Mouse (Mus musculus) forebrain, embryonic 11.5 days (tissue): ENCODE data around the gene Cobll1. TPM values are rescaled to one million over a fixed set of nuclear protein-coding genes. Genes with fewer than 3 reads are reported as not detected.

Experiments
- ATAC-seq: fragments of 200-750 bp; cut with Nextera tagmentation; replicated peaks from 2 replicates; pipeline ENCODE4 v1.8.0; 2017; ENCODE audit warnings: moderate TSS enrichment; ENCODE audit not compliant: low FRiP score
- DNase-seq: peaks from one replicate; pipeline ENCODE4 v3.0.0-alpha.2; 2017; ENCODE audit warnings: low spot score
- H3K27ac ChIP-seq: fragments of 300-500 bp; sonication (generic); 2 replicates; pipeline ENCODE4 v1.5.1; 2014; ENCODE audit warnings: low read depth, low read length
- H3K27me3 ChIP-seq: fragments of 300-500 bp; sonication (generic); 2 replicates; pipeline ENCODE4 v1.6.1; 2014; ENCODE audit warnings: mild to moderate bottlenecking, low read length, mixed read lengths; ENCODE audit not compliant: control insufficient read depth, insufficient read depth
- H3K36me3 ChIP-seq: fragments of 300-500 bp; sonication (generic); 2 replicates; pipeline ENCODE4 v1.6.1; 2014; ENCODE audit warnings: mild to moderate bottlenecking, low read length, moderate library complexity, mixed read lengths; ENCODE audit not compliant: control insufficient read depth, insufficient read depth
- H3K4me1 ChIP-seq: fragments of 300-500 bp; sonication (generic); replicated peaks from 2 replicates; pipeline ENCODE4 v1.6.1; 2014; ENCODE audit warnings: low read length, mixed read lengths; ENCODE audit not compliant: control insufficient read depth, insufficient read depth
- H3K4me2 ChIP-seq: fragments of 300-500 bp; sonication (generic); 2 replicates; pipeline ENCODE4 v1.6.1; 2014; ENCODE audit warnings: low read depth, mild to moderate bottlenecking, low read length, moderate library complexity, mixed read lengths; ENCODE audit not compliant: severe bottlenecking
- H3K4me3 ChIP-seq: fragments of 300-500 bp; sonication (generic); 2 replicates; pipeline ENCODE4 v1.5.1; 2014; ENCODE audit warnings: low read depth, low read length
- H3K9ac ChIP-seq: fragments of 300-500 bp; sonication (generic); 2 replicates; pipeline ENCODE4 v1.6.1; 2014; ENCODE audit warnings: low read length
- H3K9me3 ChIP-seq: fragments of 300-500 bp; sonication (generic); 2 replicates; pipeline ENCODE4 v1.6.1; 2016; ENCODE audit warnings: low read length, mixed read lengths; ENCODE audit not compliant: control insufficient read depth
- WGBS: fragments of 180-500 bp; shearing (Covaris S2); extraction: QIAGEN DNeasy Blood & Tissue Kit; methylation state at CpG from one replicate; pipeline ENCODE4 v1.1.7; 2014; 5-methylcytosine and 5-hydroxymethylcytosine counted together
- polyA plus RNA-seq: library from polyadenylated mRNA; unstranded; fragments of >200 nt; fragmentation: Nextera tagmentation; extraction: Ambion mirVana; gene quantifications from 2 replicates; pipeline ENCODE4 v1.2.1, GENCODE M21; 2014

Cobll1 gene
- polyA plus RNA-seq, 1 experiment from 2014 or later, result 4.8 TPM

DNA sequence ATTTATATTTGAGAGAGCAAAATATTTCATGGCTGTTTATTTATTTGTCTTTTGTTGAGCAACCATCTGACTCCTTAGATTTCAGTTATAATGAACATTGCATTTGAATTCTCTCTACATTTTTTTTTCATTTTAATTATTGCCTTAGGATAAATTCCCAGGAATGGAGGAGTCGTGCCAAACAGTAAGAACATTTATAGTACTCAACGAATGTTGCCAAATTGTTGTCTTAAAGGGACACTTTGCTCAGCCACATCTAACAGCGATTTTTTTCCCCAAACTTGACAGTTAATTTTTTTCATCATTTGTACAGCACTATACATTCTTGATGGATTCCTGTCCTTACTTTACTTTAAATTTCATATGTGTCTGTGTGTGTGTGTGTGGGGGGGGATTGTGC lies 167.0 kb downstream of the Cobll1 start:
- Histone ChIP-seq H3K36me3 (no peaks in the 10 kb centered on the region), H3K9ac (no peak overlapping the region), H3K4me2 (no peak overlapping the region), H3K4me3 (no peak overlapping the region), H3K9me3 (no peaks in the 10 kb centered on the region), H3K27ac (no peak overlapping the region), H3K27me3 (no peaks in the 10 kb centered on the region), H3K4me1 (no peaks in the 10 kb centered on the region)
- DNase-seq (no peak), ATAC-seq (no peak)
- 90% methylated on average over 3 of the region's 3 CpGs for WGBS

DNA sequence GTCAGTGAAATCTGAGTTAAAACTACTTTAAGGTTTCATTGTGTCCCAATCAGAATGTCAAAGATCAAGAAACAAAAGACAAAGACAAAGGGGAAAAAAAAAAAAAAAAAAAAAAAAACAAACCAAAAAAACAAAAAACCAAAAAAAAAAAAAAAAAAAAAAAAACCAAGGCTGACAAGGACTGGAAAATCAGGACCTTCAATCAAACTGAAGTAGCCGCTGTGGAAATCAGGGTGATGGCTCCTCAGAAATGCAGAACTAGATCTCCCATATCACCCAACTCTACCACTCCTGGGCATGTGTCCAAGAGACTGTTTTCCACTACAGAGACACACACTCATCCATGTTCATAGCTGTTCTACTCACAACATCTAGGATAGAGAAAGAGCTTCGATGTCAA lies 185.4 kb downstream of the Cobll1 start:
- no peaks in the 10 kb centered on the region for H3K36me3 ChIP-seq
- no peak overlapping the region for H3K9ac ChIP-seq
- no peak overlapping the region for H3K27ac ChIP-seq
- 88% methylated on average over 2 of the region's 2 CpGs for WGBS
- H3K9me3 ChIP-seq, result no peaks in the 10 kb centered on the region
- DNase-seq (no peak), ATAC-seq (no peak)
- no peak overlapping the region for H3K4me2 ChIP-seq
- no peak overlapping the region for H3K4me3 ChIP-seq
- H3K27me3 ChIP-seq, result no peaks in the 10 kb centered on the region
- H3K4me1 ChIP-seq, result no peaks in the 10 kb centered on the region

DNA sequence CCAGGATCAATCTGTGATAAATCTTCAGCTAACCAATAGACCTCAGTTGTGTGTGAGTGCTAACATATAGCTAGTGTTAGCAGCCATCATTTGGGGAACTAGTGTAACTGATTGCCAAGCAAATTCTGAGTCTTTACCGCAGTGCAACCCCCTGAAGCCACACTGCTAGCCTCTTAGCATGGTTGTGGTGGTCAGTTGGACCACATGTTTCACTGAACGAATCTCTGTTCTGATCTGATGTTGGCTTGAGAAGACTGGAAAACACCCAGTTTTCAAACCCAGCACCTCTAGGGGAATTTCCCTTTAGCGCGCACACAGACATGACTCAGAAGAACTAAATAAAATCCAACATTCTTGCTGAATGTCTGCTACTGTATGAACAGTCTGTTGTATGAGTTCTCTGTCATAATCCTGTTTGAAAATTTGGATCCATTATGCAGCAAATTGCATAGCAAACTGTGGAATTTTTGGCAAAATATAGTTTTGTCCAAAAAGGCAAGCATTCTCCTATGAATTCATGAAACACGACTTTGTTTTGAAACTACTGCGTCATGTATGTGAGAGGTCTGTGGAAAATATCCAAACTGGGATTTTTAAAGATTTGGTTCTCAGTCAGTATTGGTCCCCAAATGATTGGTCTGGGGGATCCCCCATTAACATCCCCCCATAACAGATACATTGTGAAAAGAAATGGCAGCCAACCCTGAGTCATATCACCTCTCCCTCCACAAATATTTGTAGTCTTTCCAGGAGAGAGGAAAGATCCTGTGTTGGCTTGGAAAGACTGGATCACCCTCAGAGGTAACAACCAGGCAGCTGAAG lies 186.8 kb downstream of the Cobll1 start:
- Histone ChIP-seq H3K9me3 (no peaks in the 10 kb centered on the region), H3K4me3 (no peak overlapping the region), H3K27me3 (no peaks in the 10 kb centered on the region), H3K27ac (no peak overlapping the region), H3K36me3 (no peaks in the 10 kb centered on the region), H3K9ac (no peak overlapping the region), H3K4me2 (no peak overlapping the region), H3K4me1 (no peaks in the 10 kb centered on the region)
- 96% methylated on average over 6 of the region's 6 CpGs for WGBS
- DNase-seq (no peak), ATAC-seq (no peak)

DNA sequence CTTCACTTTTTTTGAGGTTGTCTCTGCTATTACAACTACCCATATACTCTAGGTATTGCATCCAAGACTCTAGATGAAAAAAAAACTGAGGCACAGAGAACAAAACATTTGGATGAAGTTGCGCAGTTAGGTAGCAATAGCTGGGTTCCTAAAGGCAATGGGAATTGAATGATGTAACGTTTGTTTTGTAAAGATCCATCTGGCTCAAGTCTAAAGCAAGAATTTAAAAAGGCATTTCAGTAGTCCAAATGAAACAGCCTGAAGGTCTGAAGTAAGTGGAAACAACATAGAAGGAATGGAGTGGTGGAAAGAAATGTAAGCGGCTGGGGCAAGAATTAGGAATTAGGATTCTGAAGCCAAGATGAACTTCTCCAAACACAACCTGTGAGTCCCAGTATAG lies 188.4 kb downstream of the Cobll1 start:
- DNase-seq, result no peak
- H3K9ac ChIP-seq, result no peak overlapping the region
- no peaks in the 10 kb centered on the region for H3K9me3 ChIP-seq
- no peak overlapping the region for H3K4me3 ChIP-seq
- no peak overlapping the region for H3K4me2 ChIP-seq
- H3K27me3 ChIP-seq, result no peaks in the 10 kb centered on the region
- WGBS, result 93% methylated on average over 3 of the region's 3 CpGs
- no peaks in the 10 kb centered on the region for H3K4me1 ChIP-seq
- ATAC-seq, result no peak
- no peaks in the 10 kb centered on the region for H3K36me3 ChIP-seq
- H3K27ac ChIP-seq, result no peak overlapping the region

DNA sequence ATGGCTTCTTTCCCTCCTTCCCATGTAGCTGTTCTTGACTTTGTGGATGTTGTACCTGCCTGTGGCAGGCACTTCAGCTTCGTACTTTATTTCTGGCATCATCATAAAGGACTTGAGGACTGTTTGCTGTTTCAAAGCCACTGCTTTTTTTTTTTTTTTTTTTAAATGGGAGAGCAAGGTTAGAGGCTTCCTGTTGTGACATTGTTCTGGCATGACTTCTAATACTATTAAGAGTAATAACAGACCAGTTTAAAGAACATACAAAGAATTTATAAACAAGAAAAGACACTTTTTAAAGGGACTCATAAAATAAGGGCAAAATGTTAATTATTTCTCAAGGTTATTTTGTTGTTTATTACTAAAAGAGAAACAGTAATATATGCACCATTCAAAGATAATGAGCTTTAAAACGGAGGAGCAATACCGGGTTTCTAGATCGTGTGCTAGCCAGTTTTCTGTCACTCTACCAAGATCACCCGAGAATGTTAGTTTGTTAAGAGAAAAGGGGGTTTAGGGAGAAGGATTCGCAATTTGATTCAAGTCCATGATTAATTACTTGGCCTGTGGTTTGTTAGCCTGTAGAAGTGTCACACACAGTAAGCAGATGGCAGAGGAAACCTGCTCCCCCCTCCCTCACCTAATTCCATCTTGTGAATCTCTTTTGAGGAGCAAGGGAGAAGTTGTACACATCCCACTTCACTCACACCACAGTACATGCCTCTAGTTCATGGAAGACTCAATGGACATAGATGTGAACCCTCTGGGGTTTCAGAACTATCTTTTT lies 190.8 kb downstream of the Cobll1 start:
- Histone ChIP-seq H3K27me3 (no peaks in the 10 kb centered on the region), H3K4me1 (no peaks in the 10 kb centered on the region), H3K4me2 (no peak overlapping the region), H3K27ac (no peak overlapping the region), H3K9me3 (no peaks in the 10 kb centered on the region), H3K36me3 (no peaks in the 10 kb centered on the region), H3K9ac (no peak overlapping the region), H3K4me3 (no peak overlapping the region)
- ATAC-seq (no peak), DNase-seq (no peak)
- WGBS, result 77% methylated on average over 6 of the region's 6 CpGs

Other genes with a start within 250 kb of the Cobll1 start
- gene Grb14, start 214.4 kb downstream of the Cobll1 start, polyA plus RNA-seq, result 4.0 and 4.3 TPM in 2 replicates
- gene Slc38a11, start 124.6 kb upstream of the Cobll1 start, polyA plus RNA-seq, result 0.75 and 1.2 TPM in 2 replicates